Mouse (Mus musculus): ENCODE measurements around the gene Fpr-rs4. TPM values are rescaled to one million over a fixed set of nuclear protein-coding genes. Genes with fewer than 3 reads are reported as not detected.
"Not testable (repeated sequence)": the region's sequence is repeated elsewhere in the genome, so short reads cannot be mapped to it uniquely, and the experiment has no call there.

Fpr-rs4 gene
- not detected for total RNA-seq (2021)

DNA sequence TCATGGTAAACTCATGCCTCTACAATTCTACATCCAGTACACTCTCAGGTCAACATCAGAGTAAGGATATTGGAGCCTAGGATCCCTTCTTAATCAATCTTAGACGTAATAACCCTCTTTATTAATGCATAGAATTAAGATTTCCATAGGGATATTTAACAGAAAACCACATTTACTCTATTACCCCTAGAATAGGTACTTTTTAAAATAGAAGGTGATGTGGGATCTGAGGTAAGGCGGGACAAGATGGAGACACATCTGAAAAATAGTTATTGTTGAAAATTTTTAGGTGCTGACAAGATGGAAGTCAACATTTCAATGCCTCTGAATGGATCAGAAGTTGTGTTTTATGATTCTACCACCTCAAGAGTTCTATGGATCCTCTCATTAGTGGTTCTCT lies at the start of gene Fpr-rs4:
Gene Fpr-rs4, plus strand, starts transcription at position 301 of the 400 bp plus-strand sequence.
- no peak for DNase-seq
- intact Hi-C loops (cut with DNase I), result no loop called here

GRCm38 (mm10) chr17:17973443-17973842 lies 48.1 kb upstream of the Fpr-rs4 start:
- intact Hi-C loops (cut with DNase I), result no loop called here
- DNase-seq, result no peak

DNA sequence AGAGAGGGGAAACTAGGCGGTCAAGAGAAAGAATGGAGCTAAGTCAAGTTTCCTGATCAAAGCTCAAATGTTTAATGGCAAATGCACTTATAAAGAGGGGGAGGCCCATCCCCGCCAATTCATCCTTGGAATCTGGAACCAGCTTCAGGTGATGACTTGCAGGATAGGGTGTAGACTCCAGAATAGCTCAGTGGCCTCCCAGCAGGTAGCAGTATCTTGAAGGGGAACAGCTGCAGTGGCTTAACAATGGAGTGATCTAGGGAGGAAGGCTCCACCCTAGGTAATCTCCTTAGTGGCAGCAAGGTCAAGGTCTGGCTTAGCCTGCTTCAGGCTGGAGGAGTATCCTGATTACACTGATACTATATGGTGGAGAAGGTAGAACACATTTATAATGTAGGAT lies 40.3 kb upstream of the Fpr-rs4 start:
- DNase-seq; intact Hi-C loops (cut with DNase I): not testable (repeated sequence)

GRCm38 (mm10) chr17:18004752-18005151 lies 16.8 kb upstream of the Fpr-rs4 start:
- intact Hi-C loops (cut with DNase I), result no loop called here
- no peak for DNase-seq

GRCm38 (mm10) chr17:18049124-18049523 lies 27.6 kb downstream of the Fpr-rs4 start, which contains the start of gene Vmn2r124:
Gene Vmn2r124 (plus strand): TSS chr17:18049424.
- intact Hi-C loops (cut with DNase I), result no loop called here
- no peak for DNase-seq

Other genes with a start within 250 kb of the Fpr-rs4 start
- gene Spaca6, start 194.6 kb upstream of the Fpr-rs4 start, total RNA-seq (2021), result 10 to 100 TPM; 87.5 to 99.7 TPM
- under 1 TPM in 1 of 2 experiments, not detected in 1; 0.20 TPM for gene Has1, start 166.5 kb upstream of the Fpr-rs4 start, total RNA-seq (2021)
- under 1 TPM; 0.26 to 0.28 TPM for gene Fpr1, start 137.8 kb upstream of the Fpr-rs4 start, total RNA-seq (2021)
- gene Fpr2, start 133.9 kb upstream of the Fpr-rs4 start, total RNA-seq (2021), result under 1 TPM in 1 of 2 experiments, not detected in 1; 0.40 TPM
- not detected for gene Fpr3, start 133.9 kb upstream of the Fpr-rs4 start, total RNA-seq (2021)
- under 1 TPM in 1 of 2 experiments, not detected in 1; 0.10 TPM for gene Vmn2r124, start 27.7 kb downstream of the Fpr-rs4 start, total RNA-seq (2021)
- gene Vmn2r91, start 63.3 kb downstream of the Fpr-rs4 start, total RNA-seq (2021), result not detected
- not detected for gene Vmn2r92, start 130.2 kb downstream of the Fpr-rs4 start, total RNA-seq (2021)